Mouse (Mus musculus): ENCODE measurements at regions not wholly inside any gene's neighbourhood (a gene's known extent, or its start where the extent isn't known, plus 50 kb on each side); places are given as distances from the start of the nearest gene placed in this dataset.

GRCm38 (mm10) chr13:101555371-101555874 lies 212.6 kb downstream of the Pik3r1 start:
- peak in 1 of 2 experiments; percentile 22 for DNase-seq

GRCm38 (mm10) chr13:101553131-101553549 lies 214.9 kb downstream of the Pik3r1 start:
- no peak for DNase-seq

GRCm38 (mm10) chr13:101552451-101552850 lies 215.6 kb downstream of the Pik3r1 start:
- no peak for DNase-seq

GRCm38 (mm10) chr13:101551068-101551467 lies 216.9 kb downstream of the Pik3r1 start:
- no peak for DNase-seq

GRCm38 (mm10) chr13:101550526-101550925 lies 217.5 kb downstream of the Pik3r1 start:
- DNase-seq: no peak

GRCm38 (mm10) chr13:101547887-101548286 lies 220.1 kb downstream of the Pik3r1 start:
- no peak for DNase-seq

GRCm38 (mm10) chr13:101547365-101547764 lies 220.7 kb downstream of the Pik3r1 start:
- DNase-seq: no peak

- DNase-seq: peak in 1 of 2 experiments; percentile 23
These were observed 222.5 kb downstream of the Pik3r1 start for GRCm38 (mm10) chr13:101545344-101546181.

GRCm38 (mm10) chr13:101540391-101541191 lies 227.4 kb downstream of the Pik3r1 start:
- DNase-seq: peak; percentile 5 to 15

- DNase-seq: no peak
These were observed 229.9 kb downstream of the Pik3r1 start for GRCm38 (mm10) chr13:101538110-101538509.

GRCm38 (mm10) chr13:101536019-101536418 lies 232.0 kb downstream of the Pik3r1 start:
- DNase-seq: no peak

GRCm38 (mm10) chr13:101535331-101535866 lies 232.6 kb downstream of the Pik3r1 start:
- DNase-seq: no peak

GRCm38 (mm10) chr13:101534490-101534889 lies 233.5 kb downstream of the Pik3r1 start:
- DNase-seq: no peak

- no peak for DNase-seq
These were observed 235.1 kb downstream of the Pik3r1 start for GRCm38 (mm10) chr13:101532913-101533312.

- no peak for DNase-seq
These were observed 240.3 kb downstream of the Pik3r1 start for GRCm38 (mm10) chr13:101527691-101528090.

GRCm38 (mm10) chr13:101524781-101525180 lies 243.2 kb downstream of the Pik3r1 start:
- DNase-seq: no peak

- peak; percentile 64 to 75 for DNase-seq
These were observed 243.8 kb downstream of the Pik3r1 start for GRCm38 (mm10) chr13:101524223-101524622.

- no peak for DNase-seq
These were observed 244.5 kb downstream of the Pik3r1 start for GRCm38 (mm10) chr13:101523492-101523891.

- no peak for DNase-seq
These were observed 245.4 kb downstream of the Pik3r1 start for GRCm38 (mm10) chr13:101522597-101522996.

GRCm38 (mm10) chr13:101513354-101513753 lies 254.7 kb downstream of the Pik3r1 start:
- DNase-seq: peak; percentile 81 to 87

- peak in 1 of 2 experiments; percentile 25 for DNase-seq
These were observed 258.1 kb downstream of the Pik3r1 start for GRCm38 (mm10) chr13:101509946-101510345.

- no peak for DNase-seq
These were observed 259.7 kb downstream of the Pik3r1 start for GRCm38 (mm10) chr13:101508331-101508730.

- no peak for DNase-seq
These were observed 261.3 kb downstream of the Pik3r1 start for GRCm38 (mm10) chr13:101506696-101507095.

All from adrenal gland, postnatal 36 days (tissue).